Mouse (Mus musculus): ENCODE measurements at regions not wholly inside any gene's neighbourhood (a gene's known extent, or its start where the extent isn't known, plus 50 kb on each side); places are given as distances from the start of the nearest gene placed in this dataset.

DNA sequence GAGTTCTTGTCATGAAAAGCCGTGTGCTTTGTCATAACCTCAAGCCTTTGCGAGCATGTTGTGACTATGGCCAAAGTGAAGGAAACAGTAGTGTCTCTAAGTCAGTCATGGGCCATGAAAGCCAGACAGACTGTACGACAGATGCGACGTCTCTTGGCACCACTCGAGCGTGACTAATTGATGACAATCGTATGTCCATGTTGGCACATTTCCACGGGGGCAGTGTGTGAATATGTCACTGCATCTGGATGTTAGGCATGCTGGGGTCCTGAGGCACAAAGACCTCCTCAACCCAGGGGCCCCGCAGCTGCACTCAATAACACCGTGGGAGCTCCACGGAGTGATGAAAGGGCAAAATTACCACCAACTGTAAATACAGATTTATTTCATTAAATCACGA is 77.1 kb upstream of the Paip1 start:
- in situ Hi-C loops (cut with MboI, MseI): no loop called here

DNA sequence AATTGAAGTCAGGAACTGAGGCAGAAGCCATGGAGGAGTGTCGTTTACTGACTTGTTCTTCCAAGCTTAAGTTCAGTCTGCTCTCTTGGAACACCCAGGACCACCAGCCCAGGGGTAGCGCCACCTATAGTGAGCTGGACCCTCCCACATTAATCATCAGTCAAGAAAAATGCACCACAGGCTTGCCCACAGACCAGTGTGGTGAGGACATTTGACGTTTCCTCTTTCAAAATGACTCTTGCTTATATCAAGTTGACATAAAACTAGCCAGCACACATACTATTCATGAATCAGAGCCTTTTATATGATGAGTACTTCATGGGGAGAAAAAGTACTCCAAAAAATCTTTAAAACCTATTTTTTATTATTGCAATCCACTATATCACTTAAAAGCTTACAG is 69.7 kb upstream of the Paip1 start:
- in situ Hi-C loops (cut with MboI, MseI): no loop called here

DNA sequence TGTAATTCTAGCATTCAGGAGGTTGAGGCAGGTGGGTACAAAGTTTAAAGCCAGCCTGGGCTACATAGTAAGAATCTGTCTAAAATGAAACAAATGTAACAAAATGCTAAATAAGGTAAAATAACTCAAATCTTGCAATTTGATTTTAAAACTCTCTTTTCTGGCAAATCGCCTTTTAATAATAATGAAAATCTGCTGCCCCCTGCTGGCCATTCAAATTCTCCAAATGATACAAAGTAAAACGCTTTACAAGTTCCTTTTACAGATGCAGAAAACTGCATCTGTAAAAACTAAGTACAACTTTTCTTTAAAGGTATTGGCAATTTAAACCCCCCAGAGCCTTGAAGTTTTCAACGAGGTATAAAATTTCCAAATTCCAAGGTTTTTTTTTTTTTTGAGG is 65.0 kb upstream of the Paip1 start:
- in situ Hi-C loops (cut with MboI, MseI): no loop called here

DNA sequence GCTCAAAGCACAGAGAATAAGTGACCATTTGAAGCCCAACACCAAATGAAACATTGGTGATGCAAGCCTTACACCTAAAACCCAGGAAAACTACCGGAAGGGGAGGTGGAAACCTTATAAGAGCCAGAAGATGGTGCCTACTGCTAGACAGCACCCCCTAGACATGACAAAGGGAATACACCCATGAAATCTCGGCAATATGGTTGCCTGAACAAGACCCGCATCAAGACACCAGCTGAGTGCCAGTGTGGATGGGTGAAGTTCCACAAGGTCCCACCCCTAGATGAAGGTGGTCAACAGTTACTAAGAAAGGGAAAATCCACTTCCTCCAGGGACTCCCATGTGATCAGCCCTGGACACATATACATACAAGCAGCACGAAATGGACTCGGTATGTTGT is 64.2 kb upstream of the Paip1 start:
- in situ Hi-C loops (cut with MboI, MseI): no loop called here

DNA sequence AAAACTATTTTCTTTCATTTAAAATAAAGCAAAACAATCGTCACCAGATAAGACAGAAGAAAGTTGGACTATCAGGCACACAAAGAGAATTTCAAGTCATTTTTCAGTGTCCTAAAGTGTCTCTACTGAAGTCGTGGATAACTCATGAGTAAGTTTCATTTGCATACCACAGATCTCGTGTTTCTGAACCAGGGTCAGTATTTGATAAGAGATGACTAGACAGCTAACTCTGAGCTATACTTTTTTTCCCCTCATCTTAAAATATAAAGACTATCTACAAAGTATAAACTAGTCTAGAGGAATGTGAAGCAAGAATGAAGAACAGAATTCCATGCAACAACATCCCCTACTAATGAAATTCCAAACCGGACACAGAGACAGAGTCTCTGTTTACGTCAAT is 60.9 kb upstream of the Paip1 start:
- in situ Hi-C loops (cut with MboI, MseI): no loop called here

DNA sequence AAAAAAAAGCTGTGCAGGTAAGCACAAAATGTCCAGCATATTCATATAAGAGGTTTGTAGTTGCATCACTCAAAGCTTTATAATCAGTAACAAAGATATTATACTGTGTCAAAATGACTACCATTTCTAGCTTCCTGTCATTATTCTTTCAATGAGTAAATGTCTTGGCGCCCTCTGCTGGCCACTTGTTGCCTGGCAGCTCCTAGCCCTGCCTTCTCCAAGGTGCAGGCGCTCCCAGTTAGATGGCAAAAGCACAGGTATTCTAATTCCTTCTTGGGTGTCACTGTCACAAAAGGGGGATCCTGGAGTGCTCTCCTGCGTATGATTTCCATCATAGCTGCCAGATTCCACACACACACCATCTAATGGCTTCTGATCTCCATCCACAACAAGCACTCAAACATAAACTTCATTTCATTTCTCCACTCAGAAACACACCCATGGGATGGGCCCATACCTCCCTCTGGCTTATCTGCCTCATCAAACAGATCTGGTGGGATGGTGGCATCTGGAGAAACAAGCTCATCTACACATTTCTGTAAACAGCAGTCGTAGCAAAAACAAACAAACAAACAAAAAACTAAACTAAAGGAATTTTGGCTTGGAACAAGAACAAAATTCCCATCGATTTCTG is 49.9 kb upstream of the Paip1 start:
- in situ Hi-C loops (cut with MboI, MseI): loop anchor here (5.0 kb wide), 1 partner anchor 976 kb away; no protein-coding TSS in a partner anchor

Data from regulatory T cell (primary cell).